Mouse (Mus musculus) frontal cortex, adult 2 months (tissue): ENCODE measurements around the gene Egfr. TPM values are rescaled to one million over a fixed set of nuclear protein-coding genes. Genes with fewer than 3 reads are reported as not detected.

Experiments used
- DNase-seq, 2 experiments: peaks; one replicate each; pipeline ENCODE4 v3.0.0; 2022; ENCODE audit warnings: low spot score in 1 of 2; ENCODE audit errors: extremely low spot score in 1 of 2
- polyA plus RNA-seq: library from polyadenylated mRNA; depleted of rRNA; stranded (reverse); fragments of >200 nt; gene quantifications from 2 replicates; pipeline ENCODE4 v1.2.3, GENCODE M21; 2012

The Egfr gene
- polyA plus RNA-seq, 1 experiment: 5.4 TPM

- no peak for DNase-seq
Observed at GRCm38 (mm10) chr11:16821668-16822254, 69.8 kb downstream of the Egfr start.

- DNase-seq: peak in 1 of 2 experiments; percentile 34
Observed at GRCm38 (mm10) chr11:16823830-16824545, 72.0 kb downstream of the Egfr start.

- no peak for DNase-seq
Observed at GRCm38 (mm10) chr11:16829468-16829867, 77.5 kb downstream of the Egfr start.

GRCm38 (mm10) chr11:16830531-16831227, 78.7 kb downstream of the Egfr start:
- no peak for DNase-seq

- peak in 1 of 2 experiments; percentile 40 for DNase-seq
Observed at GRCm38 (mm10) chr11:16831974-16832464, 80.0 kb downstream of the Egfr start.

- DNase-seq: no peak
Observed at GRCm38 (mm10) chr11:16838772-16839171, 86.8 kb downstream of the Egfr start.

GRCm38 (mm10) chr11:16842924-16843323, 90.9 kb downstream of the Egfr start:
- DNase-seq: no peak

- DNase-seq: no peak
Observed at GRCm38 (mm10) chr11:16843889-16844568, 92.0 kb downstream of the Egfr start.

- peak in 1 of 2 experiments; percentile 12 for DNase-seq
Observed at GRCm38 (mm10) chr11:16848881-16849280, 96.9 kb downstream of the Egfr start.

- DNase-seq: no peak
Observed at GRCm38 (mm10) chr11:16851361-16851760, 99.4 kb downstream of the Egfr start.

GRCm38 (mm10) chr11:16854111-16854510, 102.1 kb downstream of the Egfr start:
- no peak for DNase-seq

GRCm38 (mm10) chr11:16857346-16857745, 105.3 kb downstream of the Egfr start:
- no peak for DNase-seq

GRCm38 (mm10) chr11:16861037-16861436, 109.0 kb downstream of the Egfr start:
- DNase-seq: peak; percentile 33 to 67

GRCm38 (mm10) chr11:16863547-16863946, 111.5 kb downstream of the Egfr start:
- DNase-seq: no peak

- DNase-seq: no peak
Observed at GRCm38 (mm10) chr11:16864980-16865561, 113.1 kb downstream of the Egfr start.

GRCm38 (mm10) chr11:16868051-16868450, 116.0 kb downstream of the Egfr start:
- DNase-seq: no peak

- no peak for DNase-seq
Observed at GRCm38 (mm10) chr11:16869506-16869905, 117.5 kb downstream of the Egfr start.

GRCm38 (mm10) chr11:16871120-16871519, 119.1 kb downstream of the Egfr start:
- peak in 1 of 2 experiments; percentile 32 for DNase-seq

- DNase-seq: no peak
Observed at GRCm38 (mm10) chr11:16877676-16878378, 125.8 kb downstream of the Egfr start.

GRCm38 (mm10) chr11:16881932-16882331, 129.9 kb downstream of the Egfr start:
- DNase-seq: no peak
